Mouse (Mus musculus): Measurements from ENCODE around the gene Mfsd4b1. TPM values are rescaled to one million over a fixed set of nuclear protein-coding genes. Genes with fewer than 3 reads are reported as not detected.
"Not testable (repeated sequence)": the region's sequence is repeated elsewhere in the genome, so short reads cannot be mapped to it uniquely, and the experiment has no call there.

Gene Mfsd4b1
- polyA plus RNA-seq, 1 experiment from 2014 or later = not detected

- H3K36me3 ChIP-seq (ENCODE audit: control insufficient read depth, insufficient read depth, low read length) = no peaks in the 10 kb centered on the region
- H3K27me3 ChIP-seq (ENCODE audit: control insufficient read depth, insufficient read depth, low read length) = no peaks in the 10 kb centered on the region
- WGBS = 84% methylated on average over 2 of the region's 2 CpGs
- H3K4me1 ChIP-seq (ENCODE audit: control insufficient read depth, insufficient read depth, low read length) = no peaks in the 10 kb centered on the region
- no peak overlapping the region for H3K4me3 ChIP-seq (ENCODE audit: low read depth, low read length)
- no peak overlapping the region for H3K9ac ChIP-seq (replicated peaks; ENCODE audit: low read depth, low read length)
- no peak overlapping the region for H3K4me2 ChIP-seq (replicated peaks; ENCODE audit: low read depth, low read length)
- no peaks in the 10 kb centered on the region for H3K9me3 ChIP-seq (ENCODE audit: control insufficient read depth, low read depth, low read length)
- H3K27ac ChIP-seq (ENCODE audit: low read length) = no peak overlapping the region
- no peak for ATAC-seq (ENCODE audit: insufficient number of reproducible peaks, insufficient read depth, low FRiP score, low read depth)
These were observed 4.5 kb upstream of the Mfsd4b1 start for GRCm38 (mm10) chr10:40029610-40030009.

- Histone ChIP-seq H3K4me3 (ENCODE audit: low read depth, low read length) (no peak overlapping the region), H3K27ac (ENCODE audit: low read length) (no peak overlapping the region), H3K9ac (replicated peaks; ENCODE audit: low read depth, low read length) (no peak overlapping the region), H3K27me3 (ENCODE audit: control insufficient read depth, insufficient read depth, low read length) (no peaks in the 10 kb centered on the region), H3K36me3 (ENCODE audit: control insufficient read depth, insufficient read depth, low read length) (no peaks in the 10 kb centered on the region), H3K4me2 (replicated peaks; ENCODE audit: low read depth, low read length) (no peak overlapping the region), H3K4me1 (ENCODE audit: control insufficient read depth, insufficient read depth, low read length) (0 out of 2 replicates have a peak, but pooled peaks cover 4% of the 10 kb centered on the region), H3K9me3 (ENCODE audit: control insufficient read depth, low read depth, low read length) (no peaks in the 10 kb centered on the region)
- ATAC-seq (ENCODE audit: insufficient number of reproducible peaks, insufficient read depth, low FRiP score, low read depth) = no peak
- WGBS = 77% methylated on average over 8 of the region's 8 CpGs
These were observed 3.0 kb upstream of the Mfsd4b1 start for GRCm38 (mm10) chr10:40028091-40028490.

GRCm38 (mm10) chr10:40026546-40026945 lies 1.5 kb upstream of the Mfsd4b1 start:
- Histone ChIP-seq H3K36me3 (ENCODE audit: control insufficient read depth, insufficient read depth, low read length) (no peaks in the 10 kb centered on the region), H3K27me3 (ENCODE audit: control insufficient read depth, insufficient read depth, low read length) (no peaks in the 10 kb centered on the region), H3K4me1 (ENCODE audit: control insufficient read depth, insufficient read depth, low read length) (0 out of 2 replicates have a peak, but pooled peaks cover 4% of the 10 kb centered on the region), H3K9me3 (ENCODE audit: control insufficient read depth, low read depth, low read length) (no peaks in the 10 kb centered on the region), H3K4me3 (ENCODE audit: low read depth, low read length) (no peak overlapping the region), H3K27ac (ENCODE audit: low read length) (no peak overlapping the region), H3K9ac (replicated peaks; ENCODE audit: low read depth, low read length) (no peak overlapping the region), H3K4me2 (replicated peaks; ENCODE audit: low read depth, low read length) (no peak overlapping the region)
- 96% methylated on average over 5 of the region's 5 CpGs for WGBS
- ATAC-seq (ENCODE audit: insufficient number of reproducible peaks, insufficient read depth, low FRiP score, low read depth) = no peak

GRCm38 (mm10) chr10:40025560-40025959 lies 492 bp upstream of the Mfsd4b1 start:
- Histone ChIP-seq H3K27ac (ENCODE audit: low read length) (no peak overlapping the region), H3K9ac (replicated peaks; ENCODE audit: low read depth, low read length) (no peak overlapping the region), H3K4me2 (replicated peaks; ENCODE audit: low read depth, low read length) (peak overlapping the region; percentile 83), H3K4me1 (ENCODE audit: control insufficient read depth, insufficient read depth, low read length) (0 out of 2 replicates have a peak, but pooled peaks cover 4% of the 10 kb centered on the region), H3K9me3 (ENCODE audit: control insufficient read depth, low read depth, low read length) (no peaks in the 10 kb centered on the region), H3K27me3 (ENCODE audit: control insufficient read depth, insufficient read depth, low read length) (no peaks in the 10 kb centered on the region), H3K4me3 (ENCODE audit: low read depth, low read length) (peak overlapping the region; percentile 43), H3K36me3 (ENCODE audit: control insufficient read depth, insufficient read depth, low read length) (no peaks in the 10 kb centered on the region)
- ATAC-seq (ENCODE audit: insufficient number of reproducible peaks, insufficient read depth, low FRiP score, low read depth) = no peak
- WGBS = 52% methylated on average over 8 of the region's 8 CpGs

- no peak for ATAC-seq (ENCODE audit: insufficient number of reproducible peaks, insufficient read depth, low FRiP score, low read depth)
- 73% methylated on average over 2 of the region's 2 CpGs for WGBS
These were observed 4.7 kb downstream of the Mfsd4b1 start for GRCm38 (mm10) chr10:40020401-40020800.

GRCm38 (mm10) chr10:40019492-40019891 lies 5.6 kb downstream of the Mfsd4b1 start:
- 0 out of 2 replicates have a peak, but pooled peaks cover 4% of the 10 kb centered on the region for H3K4me1 ChIP-seq (ENCODE audit: control insufficient read depth, insufficient read depth, low read length)
- H3K36me3 ChIP-seq (ENCODE audit: control insufficient read depth, insufficient read depth, low read length) = no peaks in the 10 kb centered on the region
- H3K9ac ChIP-seq (replicated peaks; ENCODE audit: low read depth, low read length) = no peak overlapping the region
- H3K27me3 ChIP-seq (ENCODE audit: control insufficient read depth, insufficient read depth, low read length) = no peaks in the 10 kb centered on the region
- 28% methylated on average over 3 of the region's 3 CpGs for WGBS
- ATAC-seq (ENCODE audit: insufficient number of reproducible peaks, insufficient read depth, low FRiP score, low read depth) = no peak
- no peaks in the 10 kb centered on the region for H3K9me3 ChIP-seq (ENCODE audit: control insufficient read depth, low read depth, low read length)
- no peak overlapping the region for H3K27ac ChIP-seq (ENCODE audit: low read length)
- no peak overlapping the region for H3K4me3 ChIP-seq (ENCODE audit: low read depth, low read length)
- no peak overlapping the region for H3K4me2 ChIP-seq (replicated peaks; ENCODE audit: low read depth, low read length)

More at GRCm38 (mm10) chr10:40020401-40020800, 4.7 kb downstream of the Mfsd4b1 start:
- no peak overlapping the region for H3K9ac ChIP-seq (replicated peaks; ENCODE audit: low read depth, low read length)
- no peaks in the 10 kb centered on the region for H3K36me3 ChIP-seq (ENCODE audit: control insufficient read depth, insufficient read depth, low read length)
- no peaks in the 10 kb centered on the region for H3K9me3 ChIP-seq (ENCODE audit: control insufficient read depth, low read depth, low read length)
- H3K27ac ChIP-seq (ENCODE audit: low read length) = no peak overlapping the region
- H3K4me2 ChIP-seq (replicated peaks; ENCODE audit: low read depth, low read length) = no peak overlapping the region
- H3K27me3 ChIP-seq (ENCODE audit: control insufficient read depth, insufficient read depth, low read length) = no peaks in the 10 kb centered on the region
- H3K4me1 ChIP-seq (ENCODE audit: control insufficient read depth, insufficient read depth, low read length) = 0 out of 2 replicates have a peak, but pooled peaks cover 4% of the 10 kb centered on the region
- H3K4me3 ChIP-seq (ENCODE audit: low read depth, low read length) = no peak overlapping the region

- 84% methylated on average over 5 of the region's 5 CpGs for WGBS
These were observed 6.7 kb downstream of the Mfsd4b1 start for GRCm38 (mm10) chr10:40018261-40018860.

GRCm38 (mm10) chr10:40009591-40009990 lies 15.5 kb downstream of the Mfsd4b1 start:
- Histone ChIP-seq H3K9me3 (ENCODE audit: control insufficient read depth, low read depth, low read length) (no peaks in the 10 kb centered on the region), H3K27ac (ENCODE audit: low read length) (no peak overlapping the region), H3K4me1 (ENCODE audit: control insufficient read depth, insufficient read depth, low read length) (no peaks in the 10 kb centered on the region), H3K36me3 (ENCODE audit: control insufficient read depth, insufficient read depth, low read length) (no peaks in the 10 kb centered on the region), H3K9ac (replicated peaks; ENCODE audit: low read depth, low read length) (no peak overlapping the region), H3K27me3 (ENCODE audit: control insufficient read depth, insufficient read depth, low read length) (no peaks in the 10 kb centered on the region), H3K4me3 (ENCODE audit: low read depth, low read length) (no peak overlapping the region), H3K4me2 (replicated peaks; ENCODE audit: low read depth, low read length) (no peak overlapping the region)
- ATAC-seq (ENCODE audit: insufficient number of reproducible peaks, insufficient read depth, low FRiP score, low read depth) = no peak
- 85% methylated on average over 11 of the region's 11 CpGs for WGBS

More at GRCm38 (mm10) chr10:40018261-40018860, 6.7 kb downstream of the Mfsd4b1 start:
- H3K4me2 ChIP-seq (replicated peaks; ENCODE audit: low read depth, low read length) = no peak overlapping the region
- no peak overlapping the region for H3K9ac ChIP-seq (replicated peaks; ENCODE audit: low read depth, low read length)
- H3K36me3 ChIP-seq (ENCODE audit: control insufficient read depth, insufficient read depth, low read length) = no peaks in the 10 kb centered on the region
- H3K4me3 ChIP-seq (ENCODE audit: low read depth, low read length) = no peak overlapping the region
- H3K27ac ChIP-seq (ENCODE audit: low read length) = no peak overlapping the region
- ATAC-seq (ENCODE audit: insufficient number of reproducible peaks, insufficient read depth, low FRiP score, low read depth) = no peak
- no peaks in the 10 kb centered on the region for H3K4me1 ChIP-seq (ENCODE audit: control insufficient read depth, insufficient read depth, low read length)
- no peaks in the 10 kb centered on the region for H3K9me3 ChIP-seq (ENCODE audit: control insufficient read depth, low read depth, low read length)
- H3K27me3 ChIP-seq (ENCODE audit: control insufficient read depth, insufficient read depth, low read length) = no peaks in the 10 kb centered on the region

GRCm38 (mm10) chr10:40008847-40009246 lies 16.2 kb downstream of the Mfsd4b1 start:
- H3K27ac ChIP-seq (ENCODE audit: low read length); H3K4me2 ChIP-seq (replicated peaks; ENCODE audit: low read depth, low read length); H3K4me3 ChIP-seq (ENCODE audit: low read depth, low read length); H3K36me3 ChIP-seq (ENCODE audit: control insufficient read depth, insufficient read depth, low read length); H3K27me3 ChIP-seq (ENCODE audit: control insufficient read depth, insufficient read depth, low read length); ATAC-seq (ENCODE audit: insufficient number of reproducible peaks, insufficient read depth, low FRiP score, low read depth); H3K9ac ChIP-seq (replicated peaks; ENCODE audit: low read depth, low read length); H3K9me3 ChIP-seq (ENCODE audit: control insufficient read depth, low read depth, low read length); H3K4me1 ChIP-seq (ENCODE audit: control insufficient read depth, insufficient read depth, low read length): not testable (repeated sequence)
- WGBS = 68% methylated on average over 4 of the region's 4 CpGs
